Mouse (Mus musculus): ENCODE data around the gene Rnaset2b. TPM values are rescaled to one million over a fixed set of nuclear protein-coding genes. Genes with fewer than 3 reads are reported as not detected.
"Not testable (repeated sequence)": the region's sequence is repeated elsewhere in the genome, so short reads cannot be mapped to it uniquely, and the experiment has no call there.

Rnaset2b gene
- 10 to 100 TPM; 33.5 to 36.2 TPM for total RNA-seq (2021)

GRCm38 (mm10) chr17:6970334-6970733, at the start of gene Rnaset2b:
Gene Rnaset2b (plus strand): TSS chr17:6970634.
- intact Hi-C loops (cut with DNase I); DNase-seq (ENCODE audit: low spot score in 2 of 2): not testable (repeated sequence)

GRCm38 (mm10) chr17:6931625-6932024, 38.8 kb upstream of the Rnaset2b start:
- DNase-seq (ENCODE audit: low spot score in 2 of 2); intact Hi-C loops (cut with DNase I): not testable (repeated sequence)

GRCm38 (mm10) chr17:6942560-6942959, 27.9 kb upstream of the Rnaset2b start:
- intact Hi-C loops (cut with DNase I); DNase-seq (ENCODE audit: low spot score in 2 of 2): not testable (repeated sequence)

- intact Hi-C loops (cut with DNase I); DNase-seq (ENCODE audit: low spot score in 2 of 2): not testable (repeated sequence)
Observed at GRCm38 (mm10) chr17:6947637-6947983, 22.8 kb upstream of the Rnaset2b start.

- peak; percentile 85 to 86 for DNase-seq (ENCODE audit: low spot score in 2 of 2)
- intact Hi-C loops (cut with DNase I): not testable (repeated sequence)
Observed at GRCm38 (mm10) chr17:6947984-6948768, 22.3 kb upstream of the Rnaset2b start, which contains the start of gene Rsph3b. Gene Rsph3b (minus strand): TSS chr17:6948682.

- intact Hi-C loops (cut with DNase I); DNase-seq (ENCODE audit: low spot score in 2 of 2): not testable (repeated sequence)
Observed at GRCm38 (mm10) chr17:6948769-6949228, 21.6 kb upstream of the Rnaset2b start.

- intact Hi-C loops (cut with DNase I): loop anchor here (10.0 kb wide), 1 partner anchor 976 kb away; no protein-coding TSS in a partner anchor
- not testable (repeated sequence) for DNase-seq (ENCODE audit: low spot score in 2 of 2)
Observed at GRCm38 (mm10) chr17:6958881-6959280, 11.6 kb upstream of the Rnaset2b start.

- DNase-seq (ENCODE audit: low spot score in 2 of 2): not testable (repeated sequence)
- intact Hi-C loops (cut with DNase I): loop anchor here (10.0 kb wide), 1 partner anchor 975 kb away; no protein-coding TSS in a partner anchor
Observed at GRCm38 (mm10) chr17:6959543-6960259, 10.7 kb upstream of the Rnaset2b start.

- DNase-seq (ENCODE audit: low spot score in 2 of 2); intact Hi-C loops (cut with DNase I): not testable (repeated sequence)
Observed at GRCm38 (mm10) chr17:6960349-6960748, 10.1 kb upstream of the Rnaset2b start.

- intact Hi-C loops (cut with DNase I): not testable (repeated sequence)
- DNase-seq (ENCODE audit: low spot score in 2 of 2): peak; percentile 67 to 71
Observed at GRCm38 (mm10) chr17:6960776-6961175, 9.7 kb upstream of the Rnaset2b start, which contains the start of gene Tagap1. Gene Tagap1 (minus strand): TSS chr17:6961156.

- intact Hi-C loops (cut with DNase I): not testable (repeated sequence)
- DNase-seq (ENCODE audit: low spot score in 2 of 2): peak; percentile 47 to 48
Observed at GRCm38 (mm10) chr17:6961181-6962000, 9.0 kb upstream of the Rnaset2b start.

GRCm38 (mm10) chr17:6962339-6962738, 8.1 kb upstream of the Rnaset2b start:
- intact Hi-C loops (cut with DNase I); DNase-seq (ENCODE audit: low spot score in 2 of 2): not testable (repeated sequence)

GRCm38 (mm10) chr17:6962936-6963335, 7.5 kb upstream of the Rnaset2b start:
- intact Hi-C loops (cut with DNase I); DNase-seq (ENCODE audit: low spot score in 2 of 2): not testable (repeated sequence)

- intact Hi-C loops (cut with DNase I); DNase-seq (ENCODE audit: low spot score in 2 of 2): not testable (repeated sequence)
Observed at GRCm38 (mm10) chr17:6965364-6965763, 5.1 kb upstream of the Rnaset2b start.

GRCm38 (mm10) chr17:6967673-6968072, 2.8 kb upstream of the Rnaset2b start:
- DNase-seq (ENCODE audit: low spot score in 2 of 2); intact Hi-C loops (cut with DNase I): not testable (repeated sequence)

- DNase-seq (ENCODE audit: low spot score in 2 of 2): not testable (repeated sequence)
Observed at GRCm38 (mm10) chr17:6971238-6971637, 804 bp downstream of the Rnaset2b start.

GRCm38 (mm10) chr17:6972836-6973396, 2.5 kb downstream of the Rnaset2b start:
- intact Hi-C loops (cut with DNase I); DNase-seq (ENCODE audit: low spot score in 2 of 2): not testable (repeated sequence)

More at GRCm38 (mm10) chr17:6971238-6971637, 804 bp downstream of the Rnaset2b start:
- intact Hi-C loops (cut with DNase I): not testable (repeated sequence)

GRCm38 (mm10) chr17:6974985-6975384, 4.6 kb downstream of the Rnaset2b start:
- DNase-seq (ENCODE audit: low spot score in 2 of 2); intact Hi-C loops (cut with DNase I): not testable (repeated sequence)

Data from left cerebral cortex, postnatal 36 days (tissue).